ENCODE assay signal across 13 mouse cellular contexts in genomic region chrX:141150290-141150689, GRCm38 (mm10).
DNase-seq lines count a peak whose midpoint lies in the region; ATAC-seq lines count a peak whose summit lies in the region.
"Had no signal": no experiment of that assay in that cellular context is flagged by ENCODE, and none has a peak within 500 bp of the region (broad histone marks: within the 10 kb centered on the region; RNA-seq: fewer than 3 reads in every experiment).

No protein-coding gene starts in this region.

- H3K4me1 ChIP-seq in midbrain, embryonic 10.5 days: peaks cover 13% of the 10 kb centered on the region
- H3K4me1 ChIP-seq in midbrain, embryonic 16.5 days (ENCODE audit: control insufficient read depth, insufficient read depth, low read length): no peaks in the 10 kb centered on the region
- no peaks in the 10 kb centered on the region for H3K4me1 ChIP-seq in liver, embryonic 13.5 days (replicated peaks)
- no peaks in the 10 kb centered on the region for H3K4me1 ChIP-seq in stomach, embryonic 15.5 days

- no peaks in the 10 kb centered on the region for H3K36me3 ChIP-seq in midbrain, embryonic 10.5 days
- H3K36me3 ChIP-seq in midbrain, embryonic 16.5 days (ENCODE audit: control insufficient read depth, insufficient read depth, low read length): no peaks in the 10 kb centered on the region
- no peaks in the 10 kb centered on the region for H3K36me3 ChIP-seq in liver, embryonic 13.5 days
- no peaks in the 10 kb centered on the region for H3K36me3 ChIP-seq in stomach, embryonic 15.5 days

- H3K9ac ChIP-seq in midbrain, embryonic 16.5 days (ENCODE audit: low read depth, low read length): no peak overlapping the region
- no peak overlapping the region for H3K9ac ChIP-seq in liver, embryonic 13.5 days
- no peak overlapping the region for H3K9ac ChIP-seq in stomach, embryonic 15.5 days
- H3K9ac ChIP-seq: lung, embryonic 14.5 days had no signal

- intact Hi-C loops in left cerebral cortex, postnatal 14 days (cut with DNase I): no loop called here

- H3K9me3 ChIP-seq in midbrain, embryonic 10.5 days (replicated peaks): no peaks in the 10 kb centered on the region
- no peaks in the 10 kb centered on the region for H3K9me3 ChIP-seq in midbrain, embryonic 16.5 days (replicated peaks; ENCODE audit: control insufficient read depth, low read length, poor library complexity, severe bottlenecking)
- H3K9me3 ChIP-seq in liver, embryonic 13.5 days (replicated peaks): no peaks in the 10 kb centered on the region
- H3K9me3 ChIP-seq in stomach, embryonic 15.5 days: no peaks in the 10 kb centered on the region

- H3K4me2 ChIP-seq in midbrain, embryonic 16.5 days (ENCODE audit: low read length): no peak overlapping the region
- no peak overlapping the region for H3K4me2 ChIP-seq in liver, embryonic 13.5 days
- H3K4me2 ChIP-seq in stomach, embryonic 15.5 days: no peak overlapping the region
- H3K4me2 ChIP-seq: lung, embryonic 14.5 days had no signal

- H3K4me3 ChIP-seq in midbrain, embryonic 10.5 days: no peak overlapping the region
- H3K4me3 ChIP-seq in midbrain, embryonic 16.5 days (ENCODE audit: low read depth, low read length): no peak overlapping the region
- no peak overlapping the region for H3K4me3 ChIP-seq in liver, embryonic 13.5 days (replicated peaks)
- no peak overlapping the region for H3K4me3 ChIP-seq in stomach, embryonic 15.5 days (replicated peaks)

- H3K27ac ChIP-seq in midbrain, embryonic 10.5 days (replicated peaks): peak overlapping the region; percentile 65
- H3K27ac ChIP-seq in midbrain, embryonic 16.5 days (ENCODE audit: low read length): no peak overlapping the region
- H3K27ac ChIP-seq in liver, embryonic 13.5 days: no peak overlapping the region
- H3K27ac ChIP-seq in stomach, embryonic 15.5 days: no peak overlapping the region

- DNase-seq in cerebellum, postnatal 36 days: no peak
- DNase-seq in midbrain, embryonic 10.5 days (ENCODE audit: low spot score): no peak
- DNase-seq in liver, embryonic 13.5 days: no peak
- no peak for DNase-seq in thymus, postnatal 10 days (ENCODE audit: low spot score in 2 of 2)
- DNase-seq in left cerebral cortex, postnatal 14 days (ENCODE audit: low spot score in 2 of 2): no peak
- DNase-seq: cerebellum, adult 9-10 months; heart, postnatal 36 days; kidney, postnatal 10 days; lung, embryonic 14.5 days; retina, postnatal 1 day had no signal

- H3K27me3 ChIP-seq in midbrain, embryonic 10.5 days (ENCODE audit: low read depth, poor library complexity, severe bottlenecking): peaks cover 60% of the 10 kb centered on the region
- no peaks in the 10 kb centered on the region; the same call in 1 of the 2 replicates for H3K27me3 ChIP-seq in midbrain, embryonic 16.5 days (ENCODE audit: control insufficient read depth, insufficient read depth, low read depth, low read length)
- no peaks in the 10 kb centered on the region for H3K27me3 ChIP-seq in liver, embryonic 13.5 days
- H3K27me3 ChIP-seq in stomach, embryonic 15.5 days (replicated peaks): no peaks in the 10 kb centered on the region

- peak; percentile 69; the same call in 1 of the 2 replicates for ATAC-seq in cerebellum, adult (ENCODE audit: insufficient number of reproducible peaks, low FRiP score, low TSS enrichment)
- no peak for ATAC-seq in midbrain, embryonic 16.5 days
- peak; percentile 57 for ATAC-seq in liver, embryonic 13.5 days (ENCODE audit: low read depth)
- ATAC-seq in stomach, embryonic 15.5 days (ENCODE audit: insufficient read depth, low FRiP score, low read depth): peak; percentile 58
